Mouse (Mus musculus): ENCODE measurements around the gene Mat2a.
"Not testable (repeated sequence)": the region's sequence is repeated elsewhere in the genome, so short reads cannot be mapped to it uniquely, and the experiment has no call there.

GRCm38 (mm10) chr6:72478691-72479090 is 39.3 kb upstream of the Mat2a start:
- TF ChIP-seq CTCF, EP300 (IDR thresholded peaks at IDR 0.05; ENCODE audit: low read depth): not testable (repeated sequence)

Measured in liver, embryonic 14.5 days (tissue).